Mouse (Mus musculus): ENCODE data around the gene Frmd4a.

DNA sequence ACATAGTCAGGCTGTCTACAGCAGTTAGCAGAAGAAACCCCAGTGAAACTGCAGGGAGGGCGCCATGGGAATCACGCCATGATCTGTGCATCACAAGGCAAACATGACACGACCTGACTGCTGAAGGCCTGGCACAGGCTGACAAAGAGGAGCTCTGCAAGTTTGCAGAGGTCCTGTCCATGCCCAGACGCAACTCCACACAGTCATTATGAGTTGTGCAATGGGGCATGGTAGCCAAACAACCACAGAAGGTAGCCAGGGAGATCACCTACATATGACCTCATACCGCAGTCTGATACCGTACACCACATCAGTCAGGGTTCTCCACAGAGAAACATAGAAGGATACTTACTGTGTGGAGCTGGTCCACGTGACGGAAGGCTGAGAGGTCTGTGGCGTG lies 489.1 kb downstream of the Frmd4a start:
- TF ChIP-seq CTCF (IDR thresholded peaks at IDR 0.05; ENCODE audit: insufficient read depth, low read length) (no peak), POLR2A (IDR thresholded peaks at IDR 0.05; ENCODE audit: borderline replicate concordance, extremely low read depth, low read depth, low read length) (no peak)
